Mouse (Mus musculus) lung, embryonic 16.5 days (tissue): ENCODE data around the gene Tgfbr3. TPM values are rescaled to one million over a fixed set of nuclear protein-coding genes. Genes with fewer than 3 reads are reported as not detected.

Experiments used
- ATAC-seq: fragments of 200-750 bp; cut with Nextera tagmentation; 2 replicates; pipeline ENCODE4 v1.8.0; 2017; ENCODE audit warnings: low read depth, mild to moderate bottlenecking, moderate library complexity
- H3K27ac ChIP-seq: fragments of 300-500 bp; sonication (generic); 2 replicates; pipeline ENCODE4 v1.5.1; 2014; ENCODE audit warnings: mild to moderate bottlenecking, control low read depth, low read length
- H3K27me3 ChIP-seq: fragments of 300-500 bp; sonication (generic); 2 replicates; pipeline ENCODE4 v1.6.1; 2014; ENCODE audit warnings: low read depth, low read length, mixed read lengths; ENCODE audit not compliant: control insufficient read depth, insufficient read depth
- H3K36me3 ChIP-seq: fragments of 300-500 bp; sonication (generic); 2 replicates; pipeline ENCODE4 v1.6.1; 2014; ENCODE audit warnings: low read length; ENCODE audit not compliant: control insufficient read depth, insufficient read depth
- H3K4me1 ChIP-seq: fragments of 300-500 bp; sonication (generic); replicated peaks from 2 replicates; pipeline ENCODE4 v1.6.1; 2014; ENCODE audit warnings: low read length, mixed read lengths; ENCODE audit not compliant: control insufficient read depth, insufficient read depth
- H3K4me2 ChIP-seq: fragments of 300-500 bp; sonication (generic); 2 replicates; pipeline ENCODE4 v1.6.1; 2014; ENCODE audit warnings: low read depth, low read length, control low read depth
- H3K4me3 ChIP-seq: fragments of 300-500 bp; sonication (generic); 2 replicates; pipeline ENCODE4 v1.5.1; 2014; ENCODE audit warnings: mild to moderate bottlenecking, low read length, control low read depth
- H3K9ac ChIP-seq: fragments of 300-500 bp; sonication (generic); 2 replicates; pipeline ENCODE4 v1.6.1; 2014; ENCODE audit warnings: low read length, control low read depth
- H3K9me3 ChIP-seq: fragments of 300-500 bp; sonication (generic); 2 replicates; pipeline ENCODE4 v1.6.1; 2016; ENCODE audit warnings: low read length; ENCODE audit not compliant: control insufficient read depth
- WGBS: fragments of 180-500 bp; shearing (Covaris S2); extraction: QIAGEN DNeasy Blood & Tissue Kit; methylation state at CpG from one replicate; pipeline ENCODE4 v1.1.7; 2014; 5-methylcytosine and 5-hydroxymethylcytosine counted together
- polyA plus RNA-seq: library from polyadenylated mRNA; unstranded; fragments of >200 nt; fragmentation: Nextera tagmentation; extraction: Ambion mirVana; gene quantifications from 2 replicates; pipeline ENCODE4 v1.2.1, GENCODE M21; 2015

The Tgfbr3 gene
- polyA plus RNA-seq, 1 experiment from 2014 or later: 29.1 TPM

DNA sequence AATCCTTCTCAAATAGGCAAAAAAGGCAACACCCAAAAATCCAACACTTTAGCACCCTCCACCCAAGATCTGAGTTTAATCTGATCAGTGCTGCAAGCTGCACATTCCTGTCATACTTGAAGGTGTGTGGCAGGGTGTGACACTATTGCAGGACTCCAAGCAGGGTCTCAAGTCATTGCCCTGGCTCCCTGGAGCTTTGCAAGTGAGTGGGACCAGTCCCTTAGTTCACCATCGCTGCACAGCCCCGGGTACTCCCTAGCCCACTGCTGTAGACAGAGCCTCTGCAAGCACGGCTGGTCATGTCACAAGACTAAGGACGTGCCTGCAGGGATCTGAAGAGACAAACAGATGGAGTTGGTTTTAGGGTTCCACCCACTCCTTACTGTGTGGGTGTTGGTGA, 230.8 kb downstream of the Tgfbr3 start:
- 62% methylated on average over 4 of the region's 4 CpGs for WGBS
- no peak overlapping the region for H3K4me2 ChIP-seq
- H3K9me3 ChIP-seq: no peaks in the 10 kb centered on the region
- 0 out of 2 replicates have a peak, but pooled peaks cover 4% of the 10 kb centered on the region for H3K4me1 ChIP-seq
- no peaks in the 10 kb centered on the region for H3K36me3 ChIP-seq
- ATAC-seq: peak; percentile 32; the same call in 1 of the 2 replicates
- no peak overlapping the region for H3K9ac ChIP-seq
- H3K27me3 ChIP-seq: no peaks in the 10 kb centered on the region
- no peak overlapping the region for H3K27ac ChIP-seq
- no peak overlapping the region for H3K4me3 ChIP-seq

Other genes starting within 250 kb of the Tgfbr3 start
- gene Brdt, start 41.5 kb upstream of the Tgfbr3 start, polyA plus RNA-seq: 1.9 and 2.0 TPM in 2 replicates
- gene Ephx4, start 113.1 kb upstream of the Tgfbr3 start, polyA plus RNA-seq: 1.8 and 1.9 TPM in 2 replicates
- gene Lpcat2b, start 141.9 kb upstream of the Tgfbr3 start, polyA plus RNA-seq: not detected in 2 replicates
- gene Btbd8, start 148.4 kb upstream of the Tgfbr3 start, polyA plus RNA-seq: 3.7 and 4.3 TPM in 2 replicates
- 0.36 and 0.62 TPM in 2 replicates for gene Gm42669, start 218.0 kb upstream of the Tgfbr3 start, polyA plus RNA-seq
- 0.08 TPM in 2 replicates for gene 1700028K03Rik, start 245.1 kb upstream of the Tgfbr3 start, polyA plus RNA-seq